Mouse (Mus musculus) myocyte (in vitro differentiated cells): ENCODE data around the gene Trim39. TPM values are rescaled to one million over a fixed set of nuclear protein-coding genes. Genes with fewer than 3 reads are reported as not detected.

ENCODE experiments used
- H3K27me3 ChIP-seq: one replicate; pipeline ENCODE4 v1.6.1; 2011; ENCODE audit not compliant: control insufficient read depth, insufficient read depth, insufficient read length
- H3K36me3 ChIP-seq: one replicate; pipeline ENCODE4 v1.6.1; 2011; ENCODE audit not compliant: control insufficient read depth, insufficient read depth
- H3K4me2 ChIP-seq: one replicate; pipeline ENCODE4 v1.6.1; 2011; ENCODE audit warnings: low read depth, control low read depth
- H3K4me3 ChIP-seq: one replicate; pipeline ENCODE4 v1.5.1; 2011; ENCODE audit warnings: mild to moderate bottlenecking, control low read depth, moderate library complexity
- H3K79me2 ChIP-seq: one replicate; pipeline ENCODE4 v1.6.1; 2011; ENCODE audit not compliant: control insufficient read depth, insufficient read depth
- H3ac ChIP-seq: one replicate; pipeline ENCODE4 v1.6.1; 2011; ENCODE audit not compliant: control insufficient read depth, insufficient read length
- CEBPB ChIP-seq: IDR thresholded peaks from 2 replicates; pipeline ENCODE4 v1.6.1; 2011; ENCODE audit warnings: mild to moderate bottlenecking, moderate library complexity; ENCODE audit not compliant: poor library complexity, insufficient read depth, severe bottlenecking
- E2F4 ChIP-seq: IDR thresholded peaks from one replicate; pipeline ENCODE4 v1.6.1; 2011; ENCODE audit warnings: mild to moderate bottlenecking, control low read depth, moderate library complexity; ENCODE audit not compliant: insufficient read depth
- MAX ChIP-seq: IDR thresholded peaks from one replicate; pipeline ENCODE4 v1.6.1; 2011; ENCODE audit warnings: low read depth, mild to moderate bottlenecking, control low read depth
- MYOD1 ChIP-seq, 3 experiments: IDR thresholded peaks; one replicate each; pipeline ENCODE4 v1.6.1; 2011; ENCODE audit warnings: control low read depth in 2 of 3, low read depth in 2 of 3, mild to moderate bottlenecking in 2 of 3, moderate library complexity in 1 of 3; ENCODE audit not compliant: insufficient read length in 2 of 3, control insufficient read depth in 1 of 3
- MYOG ChIP-seq, 3 experiments: IDR thresholded peaks; one replicate each; pipeline ENCODE4 v1.6.1; 2011; ENCODE audit warnings: control low read depth in 2 of 3, low read depth in 2 of 3, mild to moderate bottlenecking in 2 of 3; ENCODE audit not compliant: insufficient read length in 2 of 3, control insufficient read depth in 1 of 3, insufficient read depth in 1 of 3
- POLR2A ChIP-seq: IDR thresholded peaks from one replicate; pipeline ENCODE4 v1.6.1; 2011; ENCODE audit warnings: low read depth, mild to moderate bottlenecking, control low read depth, moderate library complexity; ENCODE audit not compliant: insufficient read length
- POLR2AphosphoS2 ChIP-seq: IDR thresholded peaks from one replicate; pipeline ENCODE4 v1.6.1; 2011; ENCODE audit warnings: low read depth, control low read depth; ENCODE audit not compliant: insufficient read length
- REST ChIP-seq: IDR thresholded peaks from one replicate; pipeline ENCODE4 v1.6.1; 2011; ENCODE audit warnings: mild to moderate bottlenecking, control low read depth, moderate library complexity; ENCODE audit not compliant: insufficient read depth, insufficient read length
- SRF ChIP-seq: IDR thresholded peaks from one replicate; pipeline ENCODE4 v1.6.1; 2011; ENCODE audit warnings: low read depth; ENCODE audit not compliant: control insufficient read depth, insufficient read length
- TCF12 ChIP-seq: IDR thresholded peaks from one replicate; pipeline ENCODE4 v1.6.1; 2011; ENCODE audit warnings: mild to moderate bottlenecking, control low read depth; ENCODE audit not compliant: poor library complexity, insufficient read depth, severe bottlenecking
- TCF3 ChIP-seq: IDR thresholded peaks from one replicate; pipeline ENCODE4 v1.6.1; 2011; ENCODE audit warnings: low read depth, control low read depth; ENCODE audit not compliant: insufficient read length
- USF1 ChIP-seq: IDR thresholded peaks from one replicate; pipeline ENCODE4 v1.6.1; 2011; ENCODE audit warnings: low read depth, mild to moderate bottlenecking, control low read depth, moderate library complexity
- polyA plus RNA-seq: library from polyadenylated mRNA; unstranded; fragments of >200 nt; fragmentation: generic; extraction: Trizol; gene quantifications from one replicate; pipeline ENCODE4 v1.2.1, GENCODE M21; 2012; ENCODE audit warnings: missing spikeins

Gene Trim39
- polyA plus RNA-seq, 1 experiment: 5.5 TPM

- Histone ChIP-seq H3ac (peak overlapping the region; percentile 82), H3K36me3 (peaks cover 5% of the 10 kb centered on the region), H3K4me2 (peak overlapping the region; percentile 78), H3K27me3 (no peaks in the 10 kb centered on the region), H3K79me2 (peaks cover 46% of the 10 kb centered on the region), H3K4me3 (peak overlapping the region; percentile 83)
- peak in 2 of 3 experiments; percentile 55 to 68 for TF ChIP-seq MYOD1 (IDR thresholded peaks at IDR 0.05; ENCODE audit: control insufficient read depth in 1 of 3, insufficient read length in 2 of 3, low read depth in 2 of 3)
- TF ChIP-seq MYOG (IDR thresholded peaks at IDR 0.05; ENCODE audit: control insufficient read depth in 1 of 3, insufficient read depth in 1 of 3, insufficient read length in 2 of 3, low read depth in 2 of 3): peak in 2 of 3 experiments; percentile 76 to 84
- peak; percentile 63 for TF ChIP-seq POLR2A
- TF ChIP-seq E2F4: peak; percentile 2
- peak; percentile 66 for TF ChIP-seq POLR2AphosphoS2
- no peak for TF ChIP-seq SRF
These were observed 976 bp downstream of the Trim39 start for GRCm38 (mm10) chr17:36270956-36271585.

- no peak overlapping the region for H3K4me3 ChIP-seq
- TF ChIP-seq REST (no peak), SRF (no peak), POLR2A (no peak), MYOG (IDR thresholded peaks at IDR 0.05; ENCODE audit: control insufficient read depth in 1 of 3, insufficient read depth in 1 of 3, insufficient read length in 2 of 3, low read depth in 2 of 3) (no peak), CEBPB (no peak), POLR2AphosphoS2 (no peak), TCF12 (no peak), USF1 (no peak), E2F4 (no peak), TCF3 (no peak), MYOD1 (IDR thresholded peaks at IDR 0.05; ENCODE audit: control insufficient read depth in 1 of 3, insufficient read length in 2 of 3, low read depth in 2 of 3) (no peak), MAX (no peak)
- H3K79me2 ChIP-seq: no peaks in the 10 kb centered on the region
- peaks cover 6% of the 10 kb centered on the region for H3K36me3 ChIP-seq
- H3ac ChIP-seq: no peak overlapping the region
- H3K27me3 ChIP-seq: no peaks in the 10 kb centered on the region
- H3K4me2 ChIP-seq: no peak overlapping the region
These were observed 6.2 kb downstream of the Trim39 start for GRCm38 (mm10) chr17:36265834-36266233.

GRCm38 (mm10) chr17:36264273-36264925, 7.6 kb downstream of the Trim39 start:
- Histone ChIP-seq H3K27me3 (no peaks in the 10 kb centered on the region), H3K79me2 (no peaks in the 10 kb centered on the region), H3ac (no peak overlapping the region), H3K36me3 (peaks cover 6% of the 10 kb centered on the region), H3K4me3 (no peak overlapping the region), H3K4me2 (no peak overlapping the region)
- TF ChIP-seq E2F4 (no peak), SRF (no peak), MYOD1 (IDR thresholded peaks at IDR 0.05; ENCODE audit: control insufficient read depth in 1 of 3, insufficient read length in 2 of 3, low read depth in 2 of 3) (no peak)

GRCm38 (mm10) chr17:36261511-36262166, 10.4 kb downstream of the Trim39 start:
- H3K4me3 ChIP-seq: no peak overlapping the region
- H3K79me2 ChIP-seq: no peaks in the 10 kb centered on the region
- no peak for TF ChIP-seq TCF12
- TF ChIP-seq POLR2AphosphoS2: no peak
- no peak for TF ChIP-seq MYOG (IDR thresholded peaks at IDR 0.05; ENCODE audit: control insufficient read depth in 1 of 3, insufficient read depth in 1 of 3, insufficient read length in 2 of 3, low read depth in 2 of 3)
- no peak for TF ChIP-seq MYOD1 (IDR thresholded peaks at IDR 0.05; ENCODE audit: control insufficient read depth in 1 of 3, insufficient read length in 2 of 3, low read depth in 2 of 3)
- no peak for TF ChIP-seq USF1
- no peak for TF ChIP-seq CEBPB
- TF ChIP-seq E2F4: no peak
- no peak for TF ChIP-seq POLR2A
- no peak for TF ChIP-seq TCF3
- no peak for TF ChIP-seq MAX
- no peak for TF ChIP-seq REST
- no peak for TF ChIP-seq SRF
- H3K4me2 ChIP-seq: no peak overlapping the region
- no peak overlapping the region for H3ac ChIP-seq
- H3K27me3 ChIP-seq: no peaks in the 10 kb centered on the region
- H3K36me3 ChIP-seq: peaks cover 6% of the 10 kb centered on the region
